ENCODE assay signal across 8 mouse cellular contexts in genomic region chr1:168215896-168216747, GRCm38 (mm10).
DNase-seq lines count a peak whose midpoint lies in the region; ATAC-seq lines count a peak whose summit lies in the region.

No protein-coding gene starts in this region.

- intact Hi-C loops in heart, postnatal 14 days (cut with DNase I): loop anchor here (2.0 to 10.0 kb wide), 5 partner anchors 66 to 1243 kb away; no protein-coding TSS in a partner anchor

- peak overlapping the region; percentile 42; the same call in 1 of the 2 replicates for H3K27ac ChIP-seq in kidney, embryonic 14.5 days (ENCODE audit: low read depth, low read length)
- no peak overlapping the region; the same call in 1 of the 2 replicates for H3K27ac ChIP-seq in kidney, embryonic 16.5 days (ENCODE audit: low read length)

- no peaks in the 10 kb centered on the region for H3K9me3 ChIP-seq in kidney, embryonic 14.5 days (ENCODE audit: control insufficient read depth, low read length)
- no peaks in the 10 kb centered on the region for H3K9me3 ChIP-seq in kidney, embryonic 16.5 days (ENCODE audit: low read length)

- no peaks in the 10 kb centered on the region for H3K27me3 ChIP-seq in kidney, embryonic 14.5 days (ENCODE audit: control insufficient read depth, insufficient read depth, low read length)
- H3K27me3 ChIP-seq in kidney, embryonic 16.5 days (ENCODE audit: insufficient read depth, low read length): no peaks in the 10 kb centered on the region

- H3K4me2 ChIP-seq in kidney, embryonic 14.5 days (replicated peaks; ENCODE audit: low read depth, low read length): no peak overlapping the region
- no peak overlapping the region for H3K4me2 ChIP-seq in kidney, embryonic 16.5 days (replicated peaks; ENCODE audit: low read depth, low read length)

- H3K4me3 ChIP-seq in kidney, embryonic 14.5 days (ENCODE audit: low read length): no peak overlapping the region
- H3K4me3 ChIP-seq in kidney, embryonic 16.5 days (ENCODE audit: low read length): no peak overlapping the region

- peaks cover 45% of the 10 kb centered on the region for H3K4me1 ChIP-seq in kidney, embryonic 14.5 days (ENCODE audit: control insufficient read depth, insufficient read depth, low read length)
- H3K4me1 ChIP-seq in kidney, embryonic 16.5 days (ENCODE audit: insufficient read depth, low read length): peaks cover 49% of the 10 kb centered on the region

- H3K9ac ChIP-seq in kidney, embryonic 14.5 days (ENCODE audit: low read depth, low read length): no peak overlapping the region
- H3K9ac ChIP-seq in kidney, embryonic 16.5 days (replicated peaks; ENCODE audit: low read length): no peak overlapping the region

- H3K36me3 ChIP-seq in kidney, embryonic 14.5 days (ENCODE audit: control insufficient read depth, insufficient read depth, low read length): no peaks in the 10 kb centered on the region
- no peaks in the 10 kb centered on the region for H3K36me3 ChIP-seq in kidney, embryonic 16.5 days (ENCODE audit: insufficient read depth, low read length)

- ATAC-seq in kidney, embryonic 14.5 days (ENCODE audit: low FRiP score, low TSS enrichment): no peak
- no peak for ATAC-seq in kidney, embryonic 16.5 days (ENCODE audit: low FRiP score, low TSS enrichment)

- peak; percentile 48 for DNase-seq in adrenal gland, postnatal 25 days
- peak; percentile 82 for DNase-seq in cerebellum, adult 9-11 months
- peak; percentile 51 to 58 for DNase-seq in heart, postnatal 14 days
- no peak for DNase-seq in frontal cortex, postnatal 36 days (ENCODE audit: low spot score in 2 of 2)
- DNase-seq in spleen, adult 12 weeks (ENCODE audit: low spot score): no peak
- no peak for DNase-seq in spleen, adult 18-20 months

- 76% methylated on average over 17 of the region's 17 CpGs for WGBS in kidney, embryonic 14.5 days
- WGBS in kidney, embryonic 16.5 days: 64% methylated on average over 17 of the region's 17 CpGs

Comparison
In these comparisons a context has a peak if more than half of its experiments do, and no peak if none do; other contexts are left out.
1. DNase-seq: peak in adrenal gland, postnatal 25 days (single experiment), cerebellum, adult 9-11 months (single experiment) and heart, postnatal 14 days (2 of 2); none in frontal cortex, postnatal 36 days (0 of 2), spleen, adult 12 weeks (single experiment) and spleen, adult 18-20 months (0 of 2).